In the genomic region with DNA sequence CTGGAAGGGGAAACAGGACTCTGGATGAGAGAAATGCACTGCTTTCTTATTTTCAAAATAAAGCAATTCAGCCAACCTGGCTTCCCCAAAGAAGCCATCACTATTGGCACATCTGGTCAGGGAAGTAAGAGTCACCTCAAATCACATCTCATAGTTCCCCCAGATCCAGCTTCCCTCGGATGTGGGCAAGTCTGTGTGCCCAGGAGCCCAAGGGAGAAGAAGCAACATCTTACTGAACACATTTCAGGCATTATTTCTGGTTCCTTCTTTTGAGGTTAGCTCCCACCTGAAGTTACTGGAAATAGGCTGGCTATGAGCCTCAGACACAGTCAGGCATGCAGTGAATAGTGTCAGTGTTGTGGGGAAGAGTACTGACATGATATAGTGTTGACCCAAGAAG, we compare ENCODE assay signal across 25 mouse cellular contexts.
"Had no signal": no experiment of that assay in that cellular context is flagged by ENCODE, and none has a peak within 500 bp of the region (broad histone marks: within the 10 kb centered on the region; RNA-seq: fewer than 3 reads in every experiment).

No protein-coding gene starts in this region.

- H3K9me3 ChIP-seq: heart, embryonic 15.5 days; hindbrain, embryonic 10.5 days; intestine, embryonic 15.5 days; limb, embryonic 13.5 days; limb, embryonic 15.5 days; liver, embryonic 12.5 days had no signal

- H3K27ac ChIP-seq: heart, adult 2 months; heart, embryonic 13.5 days; heart, embryonic 15.5 days; hindbrain, embryonic 10.5 days; hindbrain, embryonic 12.5 days; hindbrain, embryonic 14.5 days; intestine, embryonic 15.5 days; layer of hippocampus, adult 2 months; limb, embryonic 13.5 days; limb, embryonic 15.5 days; liver, embryonic 12.5 days had no signal

- H3K27me3 ChIP-seq: heart, embryonic 13.5 days; heart, embryonic 15.5 days; hindbrain, embryonic 12.5 days; intestine, embryonic 15.5 days; limb, embryonic 13.5 days; limb, embryonic 15.5 days; liver, embryonic 12.5 days had no signal

- DNase-seq: gastrocnemius, postnatal 25 days; heart, adult 2 months; heart, postnatal 14 days; heart, postnatal 36 days; kidney, adult 18-20 months; kidney, adult 8-10 months; kidney, postnatal 10 days; kidney, postnatal 25 days; kidney, postnatal 4 days; layer of hippocampus, postnatal 36 days; left cerebral cortex, postnatal 4 days had no signal

- H3K36me3 ChIP-seq: heart, embryonic 13.5 days; heart, embryonic 15.5 days; hindbrain, embryonic 10.5 days; hindbrain, embryonic 12.5 days; intestine, embryonic 15.5 days; limb, embryonic 13.5 days; limb, embryonic 15.5 days; liver, embryonic 12.5 days had no signal

- H3K4me3 ChIP-seq: heart, adult 2 months; heart, embryonic 13.5 days; heart, embryonic 15.5 days; hindbrain, embryonic 10.5 days; hindbrain, embryonic 12.5 days; intestine, embryonic 15.5 days; layer of hippocampus, adult 2 months; limb, embryonic 13.5 days; limb, embryonic 15.5 days; liver, embryonic 12.5 days had no signal

- H3K9ac ChIP-seq: heart, embryonic 13.5 days; heart, embryonic 15.5 days; hindbrain, embryonic 12.5 days; hindbrain, embryonic 14.5 days; intestine, embryonic 15.5 days; limb, embryonic 13.5 days; limb, embryonic 15.5 days; liver, embryonic 12.5 days had no signal

- H3K4me1 ChIP-seq: heart, embryonic 15.5 days had no signal

- ATAC-seq: hindbrain, embryonic 16.5 days; inflammation-experienced regulatory T-cells, adult 6 months; intestine, embryonic 15.5 days; intestine, postnatal 0 days; liver, embryonic 12.5 days had no signal

- H3K4me2 ChIP-seq: heart, embryonic 11.5 days; heart, embryonic 13.5 days; heart, embryonic 15.5 days; hindbrain, embryonic 12.5 days; hindbrain, embryonic 14.5 days; intestine, embryonic 15.5 days; limb, embryonic 13.5 days; limb, embryonic 15.5 days; liver, embryonic 12.5 days had no signal
